Mouse (Mus musculus) myocyte (in vitro differentiated cells): ENCODE measurements at regions not wholly inside any gene's neighbourhood (a gene's known extent, or its start where the extent isn't known, plus 50 kb on each side); places are given as distances from the start of the nearest gene placed in this dataset.

ENCODE experiments used
- CEBPB ChIP-seq: IDR thresholded peaks from 2 replicates; pipeline ENCODE4 v1.6.1; 2011; ENCODE audit warnings: mild to moderate bottlenecking, moderate library complexity; ENCODE audit not compliant: poor library complexity, insufficient read depth, severe bottlenecking
- E2F4 ChIP-seq: IDR thresholded peaks from one replicate; pipeline ENCODE4 v1.6.1; 2011; ENCODE audit warnings: mild to moderate bottlenecking, control low read depth, moderate library complexity; ENCODE audit not compliant: insufficient read depth
- POLR2A ChIP-seq: IDR thresholded peaks from one replicate; pipeline ENCODE4 v1.6.1; 2011; ENCODE audit warnings: low read depth, mild to moderate bottlenecking, control low read depth, moderate library complexity; ENCODE audit not compliant: insufficient read length
- USF1 ChIP-seq: IDR thresholded peaks from one replicate; pipeline ENCODE4 v1.6.1; 2011; ENCODE audit warnings: low read depth, mild to moderate bottlenecking, control low read depth, moderate library complexity

GRCm38 (mm10) chr4:22997198-22997985 is 509.2 kb upstream of the Pou3f2 start:
- TF ChIP-seq POLR2A, result no peak
- TF ChIP-seq USF1, result no peak
- no peak for TF ChIP-seq CEBPB
- no peak for TF ChIP-seq E2F4
